Mouse (Mus musculus) MEL-GATA-1-ER (cell line): Measurements from ENCODE around the gene Mex3a.
A peak's percentile ranks its signal among the peaks of the same experiment; 100 is the strongest.
"Not testable (repeated sequence)": the region's sequence is repeated elsewhere in the genome, so short reads cannot be mapped to it uniquely, and the experiment has no call there.

Experiments
- DNase-seq: peaks from one replicate; pipeline ENCODE4 v3.0.0-alpha.2; 2012; ENCODE audit warnings: low read depth; ENCODE audit errors: extremely low read depth

Mex3a gene

GRCm38 (mm10) chr3:88567892-88568291 is 35.7 kb downstream of the Mex3a start:
- DNase-seq = no peak

- no peak for DNase-seq
These were observed 36.4 kb downstream of the Mex3a start for GRCm38 (mm10) chr3:88568615-88569014.

GRCm38 (mm10) chr3:88569093-88569492 is 36.9 kb downstream of the Mex3a start:
- DNase-seq = no peak

GRCm38 (mm10) chr3:88569694-88570093 is 37.5 kb downstream of the Mex3a start:
- DNase-seq = no peak

- no peak for DNase-seq
These were observed 38.1 kb downstream of the Mex3a start for GRCm38 (mm10) chr3:88570341-88570740.

GRCm38 (mm10) chr3:88571856-88572255 is 39.7 kb downstream of the Mex3a start:
- no peak for DNase-seq

GRCm38 (mm10) chr3:88572835-88573234 is 40.6 kb downstream of the Mex3a start:
- DNase-seq = no peak

- DNase-seq = no peak
These were observed 41.6 kb downstream of the Mex3a start for GRCm38 (mm10) chr3:88573810-88574209.

GRCm38 (mm10) chr3:88575540-88575939 is 43.3 kb downstream of the Mex3a start, which contains the start of gene Ssr2:
Gene Ssr2 (plus strand): TSS chr3:88575876.
- DNase-seq = no peak

GRCm38 (mm10) chr3:88577846-88578245 is 45.7 kb downstream of the Mex3a start:
- not testable (repeated sequence) for DNase-seq

- no peak for DNase-seq
These were observed 46.6 kb downstream of the Mex3a start for GRCm38 (mm10) chr3:88578498-88579424.

GRCm38 (mm10) chr3:88579454-88580117 is 47.4 kb downstream of the Mex3a start:
- peak; percentile 93 for DNase-seq

GRCm38 (mm10) chr3:88585769-88586168 is 53.6 kb downstream of the Mex3a start:
- DNase-seq = no peak

GRCm38 (mm10) chr3:88586640-88587039 is 54.4 kb downstream of the Mex3a start:
- DNase-seq = no peak

- DNase-seq = no peak
These were observed 58.1 kb downstream of the Mex3a start for GRCm38 (mm10) chr3:88590246-88590645.
